Mouse (Mus musculus): Measurements from ENCODE around the gene Hbb-bh2. TPM values are rescaled to one million over a fixed set of nuclear protein-coding genes. Genes with fewer than 3 reads are reported as not detected.
"Not testable (repeated sequence)": the region's sequence is repeated elsewhere in the genome, so short reads cannot be mapped to it uniquely, and the experiment has no call there.

The Hbb-bh2 gene
- polyA plus RNA-seq, 1 experiment: not detected

DNA sequence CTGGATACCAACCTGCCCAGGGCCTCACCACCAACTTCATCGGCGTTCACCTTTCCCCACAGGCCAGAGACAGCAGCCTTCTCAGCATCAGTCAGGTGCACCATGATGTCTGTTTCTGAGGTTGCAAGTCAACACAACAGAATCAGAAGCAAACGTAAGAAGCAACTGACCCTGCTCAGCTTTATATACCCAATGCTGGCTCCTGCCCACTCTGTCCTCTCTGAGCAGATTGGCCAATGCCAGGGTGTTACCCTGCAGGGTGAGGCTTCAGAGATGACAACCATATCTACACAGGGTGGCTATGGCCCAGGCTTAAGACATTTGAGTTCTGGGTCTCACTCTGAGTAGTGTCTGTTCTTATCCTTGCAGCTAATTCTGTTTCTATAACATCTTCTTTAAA is 26.6 kb downstream of the Hbb-bh2 start, which contains the start of gene Hbb-bt:
Hbb-bt (minus strand) TSS at position 231 of the 400 bp plus-strand sequence.
- Histone ChIP-seq H3K4me3 (replicated peaks; ENCODE audit: extremely low read depth, low read depth, low read length) (no peak within 1 kb of the TSS), H3K4me1 (ENCODE audit: control insufficient read depth, insufficient read depth, low read length) (no peaks in the 10 kb centered on the region)
- 86% methylated on average over 3 of the region's 3 CpGs for WGBS
- no peak for DNase-seq
- TF ChIP-seq POLR2A (IDR thresholded peaks at IDR 0.05; ENCODE audit: borderline replicate concordance, extremely low read depth, low read depth, low read length): no peak

DNA sequence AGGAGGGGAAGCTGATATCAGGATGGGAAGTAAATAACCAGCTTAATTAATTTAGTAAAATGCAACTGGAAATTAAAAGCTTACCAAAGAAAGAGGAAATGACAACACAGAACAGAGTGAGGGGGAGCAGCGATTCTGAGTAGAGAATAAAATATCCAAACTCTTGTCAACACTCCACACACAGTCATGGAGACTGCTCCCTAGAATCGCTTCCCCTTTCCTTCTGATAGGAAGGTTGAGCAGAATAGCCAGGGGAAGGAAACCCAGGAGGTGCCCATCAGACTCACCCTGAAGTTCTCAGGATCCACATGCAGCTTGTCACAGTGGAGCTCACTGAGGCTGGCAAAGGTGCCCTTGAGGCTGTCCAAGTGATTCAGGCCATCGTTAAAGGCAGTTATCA is 27.2 kb downstream of the Hbb-bh2 start:
- not testable (repeated sequence) for H3K4me3 ChIP-seq (replicated peaks; ENCODE audit: extremely low read depth, low read depth, low read length); DNase-seq; H3K4me1 ChIP-seq (ENCODE audit: control insufficient read depth, insufficient read depth, low read length)
- WGBS: no CpG with 5 or more reads among the region's 3 CpGs

DNA sequence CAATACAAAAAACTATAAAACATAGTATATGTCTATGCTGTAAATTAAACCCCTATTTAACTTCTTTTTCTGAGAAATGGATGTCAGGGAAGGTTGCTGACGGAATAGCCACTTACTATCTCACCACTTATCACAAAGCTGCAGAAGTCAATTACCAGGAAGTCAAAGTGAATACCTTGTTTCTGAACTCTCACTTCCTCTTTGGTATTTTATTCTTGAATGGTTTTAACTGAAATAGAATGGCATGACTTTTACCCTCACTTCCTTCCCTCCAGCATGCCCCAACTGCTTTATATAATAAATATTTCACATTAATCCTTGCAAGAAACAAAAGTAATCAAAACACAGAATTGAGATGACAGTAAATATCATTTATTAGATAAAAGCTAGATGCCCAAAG is 28.1 kb downstream of the Hbb-bh2 start:
- WGBS: 23% methylated on average over 1 of the region's 1 CpGs
- TF ChIP-seq CTCF (IDR thresholded peaks at IDR 0.05; ENCODE audit: insufficient read depth, low read length) (no peak), POLR2A (IDR thresholded peaks at IDR 0.05; ENCODE audit: borderline replicate concordance, extremely low read depth, low read depth, low read length) (no peak)
- no peak for DNase-seq
- no peaks in the 10 kb centered on the region for H3K4me1 ChIP-seq (ENCODE audit: control insufficient read depth, insufficient read depth, low read length)
- H3K4me3 ChIP-seq (replicated peaks; ENCODE audit: extremely low read depth, low read depth, low read length): no peak overlapping the region

- no peak for DNase-seq
- WGBS: 78% methylated on average over 1 of the region's 1 CpGs
- Histone ChIP-seq H3K4me3 (replicated peaks; ENCODE audit: extremely low read depth, low read depth, low read length) (no peak overlapping the region), H3K4me1 (ENCODE audit: control insufficient read depth, insufficient read depth, low read length) (no peaks in the 10 kb centered on the region)
- TF ChIP-seq POLR2A (IDR thresholded peaks at IDR 0.05; ENCODE audit: borderline replicate concordance, extremely low read depth, low read depth, low read length): no peak
- no peak for TF ChIP-seq CTCF (IDR thresholded peaks at IDR 0.05; ENCODE audit: insufficient read depth, low read length)
Observed at GRCm38 (mm10) chr7:103811223-103811845, 29.0 kb downstream of the Hbb-bh2 start.

DNA sequence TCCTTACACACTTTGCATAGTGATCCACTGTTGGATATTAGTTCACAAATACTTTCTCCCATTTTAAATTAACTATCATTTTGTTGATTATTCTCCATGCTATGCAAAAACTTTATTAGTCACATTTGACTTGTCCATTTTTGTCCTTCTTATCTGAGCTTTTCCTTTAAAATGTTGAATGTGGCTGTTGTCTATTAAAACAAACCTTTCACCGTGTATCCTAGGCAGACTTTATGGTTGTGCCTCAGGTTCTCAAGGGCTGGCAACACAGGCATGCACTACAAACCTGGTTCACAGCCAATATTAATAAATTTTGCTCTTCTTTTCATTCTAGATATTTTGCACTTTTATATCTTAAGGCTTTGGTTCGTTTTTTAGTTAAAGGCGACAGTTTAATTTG is 29.6 kb downstream of the Hbb-bh2 start:
- no peak for DNase-seq
- WGBS: 70% methylated on average over 3 of the region's 3 CpGs
- TF ChIP-seq POLR2A (IDR thresholded peaks at IDR 0.05; ENCODE audit: borderline replicate concordance, extremely low read depth, low read depth, low read length) (no peak), CTCF (IDR thresholded peaks at IDR 0.05; ENCODE audit: insufficient read depth, low read length) (no peak)
- no peaks in the 10 kb centered on the region for H3K4me1 ChIP-seq (ENCODE audit: control insufficient read depth, insufficient read depth, low read length)
- H3K4me3 ChIP-seq (replicated peaks; ENCODE audit: extremely low read depth, low read depth, low read length): no peak overlapping the region

DNA sequence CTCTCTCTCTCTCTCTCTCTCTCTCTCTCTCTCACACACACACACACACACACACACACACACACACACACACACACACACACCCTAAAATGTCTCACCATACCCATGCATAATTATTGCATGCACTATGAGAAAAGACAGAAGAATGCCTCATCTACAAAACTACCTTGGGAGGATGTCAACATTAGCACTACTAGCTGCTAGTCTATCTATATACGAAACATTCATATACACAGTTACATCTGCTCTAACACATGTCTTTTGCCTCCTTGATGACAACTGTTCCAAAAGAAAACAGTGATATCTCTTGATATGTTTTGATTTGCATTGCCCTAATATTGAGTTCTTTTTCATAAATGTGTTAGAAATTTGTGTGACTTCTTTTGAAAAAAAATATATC is 30.0 kb downstream of the Hbb-bh2 start:
- no peaks in the 10 kb centered on the region for H3K4me1 ChIP-seq (ENCODE audit: control insufficient read depth, insufficient read depth, low read length)
- no peak overlapping the region for H3K4me3 ChIP-seq (replicated peaks; ENCODE audit: extremely low read depth, low read depth, low read length)
- DNase-seq: no peak
- TF ChIP-seq CTCF (IDR thresholded peaks at IDR 0.05; ENCODE audit: insufficient read depth, low read length): no peak
- no peak for TF ChIP-seq POLR2A (IDR thresholded peaks at IDR 0.05; ENCODE audit: borderline replicate concordance, extremely low read depth, low read depth, low read length)
- WGBS: 81% methylated on average over 1 of the region's 1 CpGs

DNA sequence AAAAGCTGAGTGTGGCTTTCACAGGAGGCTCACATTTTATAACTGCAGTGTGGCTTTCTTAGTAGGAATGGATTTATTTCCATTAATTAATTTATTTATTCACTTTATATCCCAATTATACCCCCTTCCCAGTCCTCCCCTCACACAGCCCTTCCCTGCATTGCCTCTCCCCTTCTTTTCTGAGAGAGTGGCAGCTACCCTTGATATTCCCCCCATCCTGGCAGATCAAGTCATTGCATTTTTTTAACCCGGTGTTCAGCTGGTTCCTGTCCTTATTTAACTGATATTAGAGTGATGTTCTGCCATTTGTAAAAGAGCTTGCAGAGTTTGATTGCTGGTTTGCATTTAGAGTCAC is 30.5 kb downstream of the Hbb-bh2 start:
- no peaks in the 10 kb centered on the region for H3K4me1 ChIP-seq (ENCODE audit: control insufficient read depth, insufficient read depth, low read length)
- no peak for DNase-seq
- H3K4me3 ChIP-seq (replicated peaks; ENCODE audit: extremely low read depth, low read depth, low read length): no peak overlapping the region
- 53% methylated on average over 1 of the region's 1 CpGs for WGBS
- TF ChIP-seq POLR2A (IDR thresholded peaks at IDR 0.05; ENCODE audit: borderline replicate concordance, extremely low read depth, low read depth, low read length) (no peak), CTCF (IDR thresholded peaks at IDR 0.05; ENCODE audit: insufficient read depth, low read length) (no peak)

DNA sequence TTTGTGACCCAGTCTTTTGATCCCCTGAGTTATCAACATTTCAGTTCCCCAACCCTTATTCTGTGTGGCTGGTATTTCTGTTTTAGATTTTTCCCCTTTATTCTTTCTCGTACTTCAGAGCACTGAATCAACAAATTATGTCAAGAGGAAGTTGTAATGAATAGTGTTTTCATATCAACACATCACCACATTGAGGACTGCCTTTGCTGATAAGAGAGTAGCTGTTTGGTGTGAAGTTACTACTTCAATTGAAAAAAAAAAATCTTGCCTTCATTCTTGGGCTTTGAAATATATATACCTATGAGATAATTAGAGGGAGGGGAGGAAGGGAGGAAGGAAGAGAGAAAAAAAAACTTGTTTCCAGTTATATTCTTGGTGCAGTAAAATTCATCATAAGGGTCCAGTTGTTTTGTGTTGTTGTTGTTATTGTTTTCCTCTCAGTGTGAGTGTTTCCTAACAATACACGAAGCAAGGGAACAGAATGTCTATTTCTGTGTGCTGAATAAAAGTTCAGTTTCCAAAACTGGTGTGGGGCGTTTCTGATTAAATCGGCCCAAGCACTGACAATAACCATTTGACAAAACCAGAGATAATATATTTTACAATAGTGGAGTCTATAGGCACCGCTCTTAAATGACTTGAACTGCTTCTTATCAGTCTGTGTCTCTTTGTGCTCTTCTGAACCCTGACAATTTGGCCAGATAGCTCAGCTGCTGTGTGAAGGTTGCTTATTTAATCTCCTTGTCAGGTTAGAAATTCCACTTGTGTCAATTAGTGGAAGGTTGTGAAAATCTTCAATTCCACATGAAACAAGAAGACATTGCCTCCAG is 31.1 kb downstream of the Hbb-bh2 start:
- WGBS: 31% methylated on average over 5 of the region's 5 CpGs
- H3K4me3 ChIP-seq (replicated peaks; ENCODE audit: extremely low read depth, low read depth, low read length): no peak overlapping the region
- H3K4me1 ChIP-seq (ENCODE audit: control insufficient read depth, insufficient read depth, low read length): no peaks in the 10 kb centered on the region
- TF ChIP-seq POLR2A (IDR thresholded peaks at IDR 0.05; ENCODE audit: borderline replicate concordance, extremely low read depth, low read depth, low read length) (no peak), CTCF (IDR thresholded peaks at IDR 0.05; ENCODE audit: insufficient read depth, low read length) (no peak)
- no peak for DNase-seq

DNA sequence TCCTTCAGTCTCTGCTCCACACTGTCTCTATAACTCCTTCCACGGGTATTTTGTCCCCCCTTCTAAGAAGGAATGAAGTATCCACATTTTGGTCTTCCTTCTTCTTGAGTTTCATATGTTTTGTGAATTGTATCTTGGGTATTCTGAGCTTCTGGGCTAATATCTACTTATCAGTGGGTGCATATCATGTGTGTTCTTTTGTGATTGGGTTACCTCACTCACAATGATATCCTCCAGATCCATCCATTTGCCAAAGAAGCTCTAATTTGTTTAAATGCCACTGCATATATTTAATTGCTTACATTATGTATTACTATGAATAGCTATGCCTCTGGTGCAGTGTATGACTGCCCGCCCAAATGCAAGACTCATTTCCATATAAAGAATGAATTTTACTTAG is 32.2 kb downstream of the Hbb-bh2 start:
- H3K4me1 ChIP-seq (ENCODE audit: control insufficient read depth, insufficient read depth, low read length); DNase-seq; H3K4me3 ChIP-seq (replicated peaks; ENCODE audit: extremely low read depth, low read depth, low read length): not testable (repeated sequence)
- 62% methylated on average over 2 of the region's 2 CpGs for WGBS

DNA sequence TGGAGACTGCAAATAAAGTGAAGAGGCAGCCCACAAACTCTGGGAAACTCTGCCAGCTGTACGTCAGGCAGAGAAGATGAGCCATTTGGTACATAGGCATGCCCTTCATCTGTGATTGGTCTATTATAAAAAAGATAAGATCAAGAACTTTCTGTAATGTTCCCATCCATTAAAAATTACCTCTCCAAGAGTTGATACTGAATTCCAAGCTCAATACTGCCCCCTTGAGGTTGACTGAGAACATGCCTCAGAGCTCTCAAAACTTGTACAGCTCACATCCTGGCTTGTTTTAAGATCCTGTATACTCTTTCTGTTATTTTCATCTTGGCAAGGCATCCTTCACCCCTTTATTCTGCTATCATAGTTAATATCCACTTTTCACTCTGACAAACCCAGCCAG is 33.5 kb downstream of the Hbb-bh2 start:
- Histone ChIP-seq H3K4me3 (replicated peaks; ENCODE audit: extremely low read depth, low read depth, low read length) (no peak overlapping the region), H3K4me1 (ENCODE audit: control insufficient read depth, insufficient read depth, low read length) (no peaks in the 10 kb centered on the region)
- no peak for DNase-seq
- TF ChIP-seq CTCF (IDR thresholded peaks at IDR 0.05; ENCODE audit: insufficient read depth, low read length): no peak
- no peak for TF ChIP-seq POLR2A (IDR thresholded peaks at IDR 0.05; ENCODE audit: borderline replicate concordance, extremely low read depth, low read depth, low read length)
- 56% methylated on average over 1 of the region's 1 CpGs for WGBS

All from lung, adult 2 months (tissue).